Mouse (Mus musculus): Measurements from ENCODE around the gene Gm10722. TPM values are rescaled to one million over a fixed set of nuclear protein-coding genes. Genes with fewer than 3 reads are reported as not detected.
"Not testable (repeated sequence)": the region's sequence is repeated elsewhere in the genome, so short reads cannot be mapped to it uniquely, and the experiment has no call there.

The Gm10722 gene
- total and polyA plus RNA-seq, 2 experiments, result not detected

DNA sequence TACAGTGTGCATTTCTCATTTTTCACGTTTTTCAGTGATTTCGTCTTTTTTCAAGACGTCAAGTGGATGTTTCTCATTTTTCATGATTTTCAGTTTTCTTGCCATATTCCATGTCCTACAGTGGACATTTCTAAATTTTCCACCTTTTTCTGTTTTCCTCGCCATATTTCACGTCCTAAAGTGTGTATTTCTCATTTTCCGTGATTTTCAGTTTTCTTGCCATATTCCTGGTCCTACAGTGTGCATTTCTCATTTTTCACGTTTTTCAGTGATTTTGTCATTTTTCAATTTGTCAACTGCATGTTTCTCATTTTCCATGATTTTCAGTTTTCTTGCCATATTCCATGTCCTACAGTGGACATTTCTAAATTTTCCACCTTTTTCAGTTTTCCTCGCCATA lies 33.6 kb downstream of the Gm10722 start, which contains the start of gene Gm17535:
Gm17535 (plus strand) TSS at position 301 of the 400 bp plus-strand sequence.
- H3K27ac ChIP-seq (replicated peaks; ENCODE audit: insufficient read depth, low read depth, low read length); H3K36me3 ChIP-seq (ENCODE audit: control insufficient read depth, insufficient read depth, low read length); H3K27me3 ChIP-seq (ENCODE audit: control insufficient read depth, insufficient read depth, low read length); H3K4me3 ChIP-seq (ENCODE audit: insufficient read depth, low read depth, low read length); DNase-seq (ENCODE audit: extremely low read depth, low read depth, low spot score); H3K9ac ChIP-seq (ENCODE audit: low read depth, low read length); H3K4me1 ChIP-seq (ENCODE audit: control insufficient read depth, insufficient read depth, low read length); H3K79me2 ChIP-seq (ENCODE audit: control insufficient read depth, insufficient read depth, low read length): not testable (repeated sequence)
- 50% methylated on average over 1 of the region's 8 CpGs for WGBS

DNA sequence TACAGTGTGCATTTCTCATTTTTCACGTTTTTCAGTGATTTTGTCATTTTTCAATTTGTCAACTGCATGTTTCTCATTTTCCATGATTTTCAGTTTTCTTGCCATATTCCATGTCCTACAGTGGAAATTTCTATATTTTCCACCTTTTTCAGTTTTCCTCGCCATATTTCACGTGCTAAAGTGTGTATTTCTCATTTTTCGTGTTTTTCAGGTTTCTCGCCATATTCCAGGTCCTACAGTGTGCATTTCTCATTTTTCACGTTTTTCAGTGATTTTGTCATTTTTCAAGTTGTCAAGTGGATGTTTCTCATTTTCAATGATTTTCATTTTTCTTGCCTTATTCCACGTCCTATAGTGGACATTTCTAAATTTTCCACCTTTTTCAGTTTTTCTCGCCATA lies 35.9 kb downstream of the Gm10722 start, which contains the start of gene Gm10715:
Gm10715 (plus strand) TSS at position 301 of the 400 bp plus-strand sequence.
- H3K27ac ChIP-seq (replicated peaks; ENCODE audit: insufficient read depth, low read depth, low read length); H3K79me2 ChIP-seq (ENCODE audit: control insufficient read depth, insufficient read depth, low read length); H3K4me3 ChIP-seq (ENCODE audit: insufficient read depth, low read depth, low read length); H3K27me3 ChIP-seq (ENCODE audit: control insufficient read depth, insufficient read depth, low read length); DNase-seq (ENCODE audit: extremely low read depth, low read depth, low spot score); H3K4me1 ChIP-seq (ENCODE audit: control insufficient read depth, insufficient read depth, low read length); H3K36me3 ChIP-seq (ENCODE audit: control insufficient read depth, insufficient read depth, low read length); H3K9ac ChIP-seq (ENCODE audit: low read depth, low read length): not testable (repeated sequence)
- 80% methylated on average over 8 of the region's 8 CpGs for WGBS

DNA sequence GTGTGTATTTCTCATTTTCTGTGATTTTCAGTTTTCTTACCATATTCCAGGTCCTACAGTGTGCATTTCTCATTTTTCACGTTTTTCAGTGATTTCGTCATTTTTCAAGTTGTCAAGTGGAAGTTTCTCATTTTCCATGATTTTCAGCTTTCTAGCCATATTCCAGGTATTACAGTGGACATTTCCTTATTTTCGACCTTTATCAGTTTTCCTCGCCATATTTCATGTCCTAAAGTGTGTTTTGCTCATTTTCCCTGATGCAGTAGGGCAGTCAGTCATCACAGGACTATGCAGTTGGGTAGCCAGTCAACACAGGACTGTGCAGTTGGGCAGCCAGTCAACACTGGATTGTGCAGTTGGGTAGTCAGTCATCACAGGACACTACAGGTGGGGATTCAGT lies 37.4 kb downstream of the Gm10722 start:
- peak; percentile 55 for DNase-seq (ENCODE audit: extremely low read depth, low read depth, low spot score)
- H3K9ac ChIP-seq (ENCODE audit: low read depth, low read length); H3K4me3 ChIP-seq (ENCODE audit: insufficient read depth, low read depth, low read length); H3K4me1 ChIP-seq (ENCODE audit: control insufficient read depth, insufficient read depth, low read length); H3K27me3 ChIP-seq (ENCODE audit: control insufficient read depth, insufficient read depth, low read length); H3K27ac ChIP-seq (replicated peaks; ENCODE audit: insufficient read depth, low read depth, low read length); H3K79me2 ChIP-seq (ENCODE audit: control insufficient read depth, insufficient read depth, low read length); H3K36me3 ChIP-seq (ENCODE audit: control insufficient read depth, insufficient read depth, low read length): not testable (repeated sequence)
- WGBS, result 65% methylated on average over 4 of the region's 4 CpGs

Other genes starting within 250 kb of the Gm10722 start
- not detected in 2 replicates for gene Gm11168, start 2.4 kb downstream of the Gm10722 start, total RNA-seq (2014; rRNA removed)
- gene Gm11168, start 2.4 kb downstream of the Gm10722 start, polyA plus RNA-seq (2012; rRNA removed), result not detected in 2 replicates
- 0.34 TPM in 1 of 2 replicates, not detected in the other for gene Gm10721, start 12.2 kb downstream of the Gm10722 start, total RNA-seq (2014; rRNA removed)
- not detected in 2 replicates for gene Gm10721, start 12.2 kb downstream of the Gm10722 start, polyA plus RNA-seq (2012; rRNA removed)
- not detected in 2 replicates for gene Gm10720, start 14.7 kb downstream of the Gm10722 start, total RNA-seq (2014; rRNA removed)
- not detected in 2 replicates for gene Gm10720, start 14.7 kb downstream of the Gm10722 start, polyA plus RNA-seq (2012; rRNA removed)
- gene Gm10719, start 16.5 kb downstream of the Gm10722 start, total RNA-seq (2014; rRNA removed), result 0.46 and 1.1 TPM in 2 replicates
- gene Gm10719, start 16.5 kb downstream of the Gm10722 start, polyA plus RNA-seq (2012; rRNA removed), result not detected in 2 replicates
- gene Gm10718, start 22.6 kb downstream of the Gm10722 start, total RNA-seq (2014; rRNA removed), result 0.46 and 4.8 TPM in 2 replicates
- not detected in 2 replicates for gene Gm10718, start 22.6 kb downstream of the Gm10722 start, polyA plus RNA-seq (2012; rRNA removed)
- not detected in 2 replicates for gene Gm10717, start 24.5 kb downstream of the Gm10722 start, total RNA-seq (2014; rRNA removed)
- not detected in 2 replicates for gene Gm10717, start 24.5 kb downstream of the Gm10722 start, polyA plus RNA-seq (2012; rRNA removed)
- 0.27 TPM in 1 of 2 replicates, not detected in the other for gene Gm17535, start 33.7 kb downstream of the Gm10722 start, total RNA-seq (2014; rRNA removed)
- gene Gm17535, start 33.7 kb downstream of the Gm10722 start, polyA plus RNA-seq (2012; rRNA removed), result not detected in 2 replicates
- gene Gm10715, start 36.0 kb downstream of the Gm10722 start, total RNA-seq (2014; rRNA removed), result not detected in 2 replicates
- not detected in 2 replicates for gene Gm10715, start 36.0 kb downstream of the Gm10722 start, polyA plus RNA-seq (2012; rRNA removed)

Data from liver, adult 2 months (tissue).